Mouse (Mus musculus) neural tube, embryonic 14.5 days (tissue): Measurements from ENCODE around the gene Cyp2c23. TPM values are rescaled to one million over a fixed set of nuclear protein-coding genes. Genes with fewer than 3 reads are reported as not detected.
A peak's percentile ranks its signal among the peaks of the same experiment; 100 is the strongest.

Experiments
- ATAC-seq: fragments of 200-750 bp; cut with Nextera tagmentation; 2 replicates; pipeline ENCODE4 v1.8.0; 2017; ENCODE audit warnings: low read depth, mild to moderate bottlenecking, moderate TSS enrichment, moderate library complexity
- H3K27ac ChIP-seq: fragments of 300-500 bp; sonication (generic); 2 replicates; pipeline ENCODE4 v1.5.1; 2014; ENCODE audit warnings: low read depth, mild to moderate bottlenecking, control low read depth, low read length, moderate library complexity, mixed read lengths
- H3K27me3 ChIP-seq: fragments of 300-500 bp; sonication (generic); 2 replicates; pipeline ENCODE4 v1.6.1; 2014; ENCODE audit warnings: low read length; ENCODE audit not compliant: control insufficient read depth, insufficient read depth
- H3K36me3 ChIP-seq: fragments of 300-500 bp; sonication (generic); 2 replicates; pipeline ENCODE4 v1.6.1; 2014; ENCODE audit warnings: low read length, mixed read lengths; ENCODE audit not compliant: control insufficient read depth, insufficient read depth
- H3K4me1 ChIP-seq: fragments of 300-500 bp; sonication (generic); 2 replicates; pipeline ENCODE4 v1.6.1; 2014; ENCODE audit warnings: low read length; ENCODE audit not compliant: control insufficient read depth, insufficient read depth
- H3K4me2 ChIP-seq: fragments of 300-500 bp; sonication (generic); 2 replicates; pipeline ENCODE4 v1.6.1; 2014; ENCODE audit warnings: mild to moderate bottlenecking, low read depth, low read length, control low read depth
- H3K4me3 ChIP-seq: fragments of 300-500 bp; sonication (generic); 2 replicates; pipeline ENCODE4 v1.5.1; 2014; ENCODE audit warnings: low read depth, low read length, control low read depth, mixed read lengths
- H3K9ac ChIP-seq: fragments of 300-500 bp; sonication (generic); replicated peaks from 2 replicates; pipeline ENCODE4 v1.6.1; 2014; ENCODE audit warnings: low read depth, mild to moderate bottlenecking, control low read depth, low read length, mixed read lengths
- H3K9me3 ChIP-seq: fragments of 300-500 bp; sonication (generic); 2 replicates; pipeline ENCODE4 v1.6.1; 2016; ENCODE audit warnings: low read length; ENCODE audit not compliant: control insufficient read depth
- WGBS: fragments of 180-500 bp; shearing (Covaris S2); extraction: QIAGEN DNeasy Blood & Tissue Kit; methylation state at CpG from one replicate; pipeline ENCODE4 v1.1.7; 2014; 5-methylcytosine and 5-hydroxymethylcytosine counted together
- polyA plus RNA-seq: library from polyadenylated mRNA; unstranded; fragments of >200 nt; fragmentation: Nextera tagmentation; extraction: Ambion mirVana; gene quantifications from 2 replicates; pipeline ENCODE4 v1.2.1, GENCODE M21; 2014

Gene Cyp2c23
- polyA plus RNA-seq, 1 experiment from 2014 or later, result not detected

GRCm38 (mm10) chr19:43990362-43990761 is 38.6 kb downstream of the Cyp2c23 start:
- no peaks in the 10 kb centered on the region for H3K27me3 ChIP-seq
- no peak overlapping the region for H3K27ac ChIP-seq
- H3K9ac ChIP-seq, result no peak overlapping the region
- no peak overlapping the region for H3K4me3 ChIP-seq
- ATAC-seq, result no peak
- H3K36me3 ChIP-seq, result no peaks in the 10 kb centered on the region
- 0 out of 2 replicates have a peak, but pooled peaks cover 4% of the 10 kb centered on the region for H3K4me1 ChIP-seq
- H3K4me2 ChIP-seq, result no peak overlapping the region
- H3K9me3 ChIP-seq, result no peaks in the 10 kb centered on the region
- WGBS, result 81% methylated on average over 8 of the region's 8 CpGs

DNA sequence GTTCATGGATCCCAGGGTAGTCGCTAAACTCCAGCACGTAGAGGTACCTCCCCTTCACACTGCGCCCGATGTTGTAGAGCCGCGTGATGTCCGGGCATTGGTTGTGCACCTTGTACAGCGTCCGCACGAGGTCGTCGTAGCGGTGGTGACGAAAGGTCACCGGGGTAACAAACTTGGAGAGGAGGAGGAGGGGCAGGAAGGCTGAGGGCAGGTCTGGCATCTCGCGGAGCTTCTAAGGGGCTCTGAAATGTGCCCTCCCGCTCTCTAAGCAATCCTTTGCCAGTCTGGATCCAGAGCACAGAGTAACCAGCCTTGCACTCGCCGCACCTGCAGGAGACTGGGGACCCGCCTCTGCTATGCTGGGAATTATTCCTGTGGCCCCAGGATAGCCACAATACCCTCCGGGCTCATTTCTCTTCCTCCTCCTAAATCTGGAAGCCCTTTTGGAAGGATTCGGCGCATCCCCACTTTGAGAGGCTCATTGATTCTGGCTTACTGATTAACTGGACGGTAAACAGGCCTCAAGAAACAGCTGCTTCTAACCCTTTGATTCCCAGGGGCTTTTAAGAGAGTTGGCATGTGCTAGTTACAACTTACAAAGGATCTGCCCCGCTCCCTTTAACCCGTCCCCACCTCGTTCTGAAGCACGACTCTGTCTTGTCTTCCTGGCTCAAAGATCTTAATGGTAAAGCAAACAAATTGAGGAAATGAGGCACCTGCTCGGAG is 42.8 kb downstream of the Cyp2c23 start, which contains the start of gene Cpn1:
Gene Cpn1 (minus strand): TSS at position 488 of the 726 bp plus-strand sequence.
- ATAC-seq, result no peak
- Histone ChIP-seq H3K27me3 (no peaks in the 10 kb centered on the region), H3K4me1 (0 out of 2 replicates have a peak, but pooled peaks cover 4% of the 10 kb centered on the region), H3K9me3 (no peaks in the 10 kb centered on the region), H3K9ac (no peak within 1 kb of the TSS), H3K4me2 (peak within 1 kb of the TSS; percentile 28), H3K36me3 (no peaks in the 10 kb centered on the region), H3K4me3 (no peak within 1 kb of the TSS), H3K27ac (no peak within 1 kb of the TSS)
- WGBS, result 5% methylated on average over 30 of the region's 30 CpGs

GRCm38 (mm10) chr19:43981992-43982391 is 47.0 kb downstream of the Cyp2c23 start:
- Histone ChIP-seq H3K27me3 (no peaks in the 10 kb centered on the region), H3K27ac (no peak overlapping the region), H3K4me1 (0 out of 2 replicates have a peak, but pooled peaks cover 4% of the 10 kb centered on the region), H3K9ac (no peak overlapping the region), H3K4me3 (no peak overlapping the region), H3K4me2 (no peak overlapping the region), H3K9me3 (no peaks in the 10 kb centered on the region), H3K36me3 (no peaks in the 10 kb centered on the region)
- ATAC-seq, result no peak
- 92% methylated on average over 5 of the region's 5 CpGs for WGBS

DNA sequence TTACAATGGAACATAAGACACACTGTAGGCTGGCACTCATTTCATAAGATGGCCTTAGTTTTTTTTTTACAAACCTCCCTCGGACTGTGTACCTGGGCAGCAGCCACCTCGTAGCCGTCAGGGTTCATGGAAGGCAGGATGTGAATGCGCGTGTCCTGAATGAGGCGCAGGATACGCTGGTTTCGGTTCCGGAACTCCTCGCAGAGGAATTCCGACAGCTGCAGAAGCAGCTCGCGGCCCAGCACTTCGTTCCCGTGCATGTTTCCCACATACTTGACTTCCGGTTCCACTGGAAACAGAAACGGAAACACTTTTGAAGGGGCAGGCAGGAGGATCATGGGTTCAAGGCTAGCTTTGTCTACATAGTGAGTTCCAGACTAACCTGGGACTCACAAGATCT is 48.3 kb downstream of the Cyp2c23 start:
- WGBS, result 94% methylated on average over 17 of the region's 17 CpGs
- H3K4me2 ChIP-seq, result no peak overlapping the region
- H3K4me1 ChIP-seq, result no peaks in the 10 kb centered on the region
- no peaks in the 10 kb centered on the region for H3K36me3 ChIP-seq
- ATAC-seq, result no peak
- no peak overlapping the region for H3K9ac ChIP-seq
- no peaks in the 10 kb centered on the region for H3K9me3 ChIP-seq
- no peak overlapping the region for H3K4me3 ChIP-seq
- H3K27me3 ChIP-seq, result no peaks in the 10 kb centered on the region
- no peak overlapping the region for H3K27ac ChIP-seq

GRCm38 (mm10) chr19:43977799-43978198 is 51.2 kb downstream of the Cyp2c23 start:
- H3K9me3 ChIP-seq, result no peaks in the 10 kb centered on the region
- WGBS, result 83% methylated on average over 3 of the region's 3 CpGs
- H3K27ac ChIP-seq, result no peak overlapping the region
- no peaks in the 10 kb centered on the region for H3K27me3 ChIP-seq
- ATAC-seq, result no peak
- H3K4me1 ChIP-seq, result no peaks in the 10 kb centered on the region
- H3K9ac ChIP-seq, result no peak overlapping the region
- no peak overlapping the region for H3K4me2 ChIP-seq
- H3K36me3 ChIP-seq, result no peaks in the 10 kb centered on the region
- no peak overlapping the region for H3K4me3 ChIP-seq

- no peaks in the 10 kb centered on the region for H3K36me3 ChIP-seq
- H3K4me2 ChIP-seq, result no peak overlapping the region
- no peaks in the 10 kb centered on the region for H3K4me1 ChIP-seq
- H3K9ac ChIP-seq, result no peak overlapping the region
- H3K9me3 ChIP-seq, result no peaks in the 10 kb centered on the region
- no peak overlapping the region for H3K27ac ChIP-seq
- ATAC-seq, result no peak
- H3K4me3 ChIP-seq, result no peak overlapping the region
- no peaks in the 10 kb centered on the region for H3K27me3 ChIP-seq
- 66% methylated on average over 6 of the region's 6 CpGs for WGBS
Measured at GRCm38 (mm10) chr19:43976661-43977060, 52.3 kb downstream of the Cyp2c23 start.

- H3K27ac ChIP-seq, result no peak overlapping the region
- 94% methylated on average over 6 of the region's 6 CpGs for WGBS
- H3K36me3 ChIP-seq, result no peaks in the 10 kb centered on the region
- ATAC-seq, result no peak
- H3K4me3 ChIP-seq, result no peak overlapping the region
- H3K9ac ChIP-seq, result no peak overlapping the region
- no peak overlapping the region for H3K4me2 ChIP-seq
- H3K9me3 ChIP-seq, result no peaks in the 10 kb centered on the region
- H3K27me3 ChIP-seq, result no peaks in the 10 kb centered on the region
- H3K4me1 ChIP-seq, result no peaks in the 10 kb centered on the region
Measured at GRCm38 (mm10) chr19:43974221-43974620, 54.8 kb downstream of the Cyp2c23 start.

GRCm38 (mm10) chr19:43973711-43974110 is 55.3 kb downstream of the Cyp2c23 start:
- Histone ChIP-seq H3K4me1 (no peaks in the 10 kb centered on the region), H3K4me2 (no peak overlapping the region), H3K27me3 (no peaks in the 10 kb centered on the region), H3K36me3 (no peaks in the 10 kb centered on the region), H3K4me3 (no peak overlapping the region), H3K9ac (no peak overlapping the region), H3K27ac (no peak overlapping the region), H3K9me3 (no peaks in the 10 kb centered on the region)
- 91% methylated on average over 9 of the region's 9 CpGs for WGBS
- ATAC-seq, result no peak

DNA sequence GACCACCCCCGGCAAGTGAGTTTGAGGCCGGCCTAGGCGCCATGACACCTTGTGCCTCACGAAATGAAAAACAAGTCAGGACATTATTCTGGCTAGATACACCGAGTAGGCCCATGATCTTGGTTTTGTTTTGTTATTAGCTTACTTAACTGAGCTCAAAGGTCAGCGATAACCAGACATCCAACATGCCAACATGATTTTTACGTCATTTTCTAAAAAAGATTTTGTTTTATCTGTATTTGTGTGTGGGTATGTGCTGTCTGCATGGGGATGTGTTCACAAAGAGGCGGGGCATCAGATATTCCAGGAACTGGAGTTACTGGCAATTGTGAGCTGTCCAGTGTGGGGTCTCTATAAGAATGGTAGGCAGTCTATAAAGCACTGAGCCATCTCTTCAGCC is 56.9 kb downstream of the Cyp2c23 start:
- 94% methylated on average over 8 of the region's 8 CpGs for WGBS
- H3K36me3 ChIP-seq, result no peaks in the 10 kb centered on the region
- no peak for ATAC-seq

More for the DNA sequence above, 56.9 kb downstream of the Cyp2c23 start:
- H3K4me1 ChIP-seq, result no peaks in the 10 kb centered on the region
- no peaks in the 10 kb centered on the region for H3K27me3 ChIP-seq
- H3K4me2 ChIP-seq, result no peak overlapping the region
- no peaks in the 10 kb centered on the region for H3K9me3 ChIP-seq
- no peak overlapping the region for H3K4me3 ChIP-seq
- no peak overlapping the region for H3K9ac ChIP-seq
- H3K27ac ChIP-seq, result no peak overlapping the region
